Mouse (Mus musculus): ENCODE measurements at regions not wholly inside any gene's neighbourhood (a gene's known extent, or its start where the extent isn't known, plus 50 kb on each side); places are given as distances from the start of the nearest gene placed in this dataset.
"Not testable (repeated sequence)": the region's sequence is repeated elsewhere in the genome, so short reads cannot be mapped to it uniquely, and the experiment has no call there.

GRCm38 (mm10) chr6:47745856-47746255 lies 67.4 kb downstream of the Pdia4 start:
- intact Hi-C loops (cut with DNase I); DNase-seq (ENCODE audit: low spot score in 2 of 2): not testable (repeated sequence)

GRCm38 (mm10) chr6:47743856-47744255 lies 69.4 kb downstream of the Pdia4 start:
- intact Hi-C loops (cut with DNase I), result not testable (repeated sequence)
- DNase-seq (ENCODE audit: low spot score in 2 of 2), result peak in 1 of 2 experiments; percentile 26

- DNase-seq (ENCODE audit: low spot score in 2 of 2); intact Hi-C loops (cut with DNase I): not testable (repeated sequence)
These were observed 73.0 kb downstream of the Pdia4 start for GRCm38 (mm10) chr6:47740216-47740615.

- intact Hi-C loops (cut with DNase I), result not testable (repeated sequence)
- DNase-seq (ENCODE audit: low spot score in 2 of 2), result peak; percentile 71 to 77
These were observed 73.5 kb downstream of the Pdia4 start for GRCm38 (mm10) chr6:47739696-47740095.

- intact Hi-C loops (cut with DNase I); DNase-seq (ENCODE audit: low spot score in 2 of 2): not testable (repeated sequence)
These were observed 75.3 kb downstream of the Pdia4 start for GRCm38 (mm10) chr6:47737972-47738371.
